Mouse (Mus musculus) thymus, adult 2 months (tissue): ENCODE results near the gene Sptb.

Source experiments
- CTCF ChIP-seq: fragments of 200-500 bp; IDR thresholded peaks from 2 replicates; pipeline ENCODE4 v1.5.1; 2012; ENCODE audit warnings: mild to moderate bottlenecking, control low read depth, low read length, moderate library complexity, borderline replicate concordance; ENCODE audit not compliant: control insufficient read depth, poor library complexity, insufficient read depth; ENCODE audit errors: extremely low read depth
- POLR2A ChIP-seq: fragments of 200-500 bp; IDR thresholded peaks from 2 replicates; pipeline ENCODE4 v1.6.1; 2012; ENCODE audit warnings: mild to moderate bottlenecking, low read length, control low read depth, moderate library complexity; ENCODE audit not compliant: control insufficient read depth, poor library complexity, insufficient read depth; ENCODE audit errors: extremely low read depth

DNA sequence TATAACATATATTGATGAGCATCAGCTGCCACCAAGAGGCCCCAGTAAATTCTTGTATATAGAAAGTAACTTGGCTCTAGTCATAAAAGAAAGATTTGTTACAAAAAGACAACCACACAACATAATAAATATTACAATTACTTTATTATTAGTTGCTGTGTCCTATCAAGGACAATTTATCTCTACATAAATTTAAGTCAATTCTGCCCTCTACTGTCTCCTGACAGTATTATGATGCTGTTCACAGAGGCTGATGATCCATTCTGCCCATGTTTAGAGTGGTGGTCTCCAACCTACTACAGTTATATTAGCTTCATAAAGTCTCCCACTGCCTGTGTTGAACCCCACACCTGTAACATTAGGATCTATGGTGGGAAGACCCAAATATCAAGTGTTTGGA, 10.2 kb upstream of the Sptb start:
- TF ChIP-seq POLR2A (no peak), CTCF (no peak)
